Mouse (Mus musculus): ENCODE data around the gene Smim10l2a.

Gene Smim10l2a

GRCm38 (mm10) chrX:56374431-56375128 lies at the start of gene Smim10l2a:
TSS of gene Smim10l2a (plus strand) at chrX:56374586.
- peak; percentile 60 for DNase-seq

- DNase-seq = peak; percentile 1
These were observed 42.3 kb upstream of the Smim10l2a start for GRCm38 (mm10) chrX:56332046-56332445.

GRCm38 (mm10) chrX:56340305-56340704 lies 34.1 kb upstream of the Smim10l2a start:
- peak; percentile 46 for DNase-seq

- no peak for DNase-seq
These were observed 31.5 kb upstream of the Smim10l2a start for GRCm38 (mm10) chrX:56342921-56343320.

GRCm38 (mm10) chrX:56346176-56346931 lies 28.0 kb upstream of the Smim10l2a start, which contains the start of gene Zfp449:
TSS of gene Zfp449 (plus strand) at chrX:56346400.
- DNase-seq = peak; percentile 93

GRCm38 (mm10) chrX:56346932-56347253 lies 27.5 kb upstream of the Smim10l2a start:
- DNase-seq = peak; percentile 5

GRCm38 (mm10) chrX:56380852-56381251 lies 6.5 kb downstream of the Smim10l2a start:
- no peak for DNase-seq

- peak; percentile 39 for DNase-seq
These were observed 9.8 kb downstream of the Smim10l2a start for GRCm38 (mm10) chrX:56384142-56384541.

- DNase-seq = no peak
These were observed 30.3 kb downstream of the Smim10l2a start for GRCm38 (mm10) chrX:56404646-56405045.

- DNase-seq = no peak
These were observed 31.1 kb downstream of the Smim10l2a start for GRCm38 (mm10) chrX:56405482-56405881.

GRCm38 (mm10) chrX:56406128-56406527 lies 31.7 kb downstream of the Smim10l2a start:
- DNase-seq = no peak

- DNase-seq = no peak
These were observed 41.9 kb downstream of the Smim10l2a start for GRCm38 (mm10) chrX:56416277-56416676.

GRCm38 (mm10) chrX:56417541-56417940 lies 43.2 kb downstream of the Smim10l2a start:
- DNase-seq = no peak
